Mouse (Mus musculus): Measurements from ENCODE around the gene Sh3gl1.
A peak's percentile ranks its signal among the peaks of the same experiment; 100 is the strongest.

The Sh3gl1 gene

GRCm38 (mm10) chr17:56040030-56040856 is 3.8 kb upstream of the Sh3gl1 start, which contains the start of gene Chaf1a:
Gene Chaf1a (plus strand): TSS chr17:56040439.
- peak; percentile 97 to 98 for DNase-seq (ENCODE audit: low spot score in 2 of 2)

- DNase-seq (ENCODE audit: low spot score in 2 of 2): no peak
Observed at GRCm38 (mm10) chr17:56039345-56039744, 2.9 kb upstream of the Sh3gl1 start.

- DNase-seq (ENCODE audit: low spot score in 2 of 2): no peak
Observed at GRCm38 (mm10) chr17:56038583-56039261, 2.3 kb upstream of the Sh3gl1 start.

GRCm38 (mm10) chr17:56036901-56037287 is 459 bp upstream of the Sh3gl1 start:
- no peak for DNase-seq (ENCODE audit: low spot score in 2 of 2)

- no peak for DNase-seq (ENCODE audit: low spot score in 2 of 2)
Observed at GRCm38 (mm10) chr17:56035216-56035615, 1.2 kb downstream of the Sh3gl1 start.

- DNase-seq (ENCODE audit: low spot score in 2 of 2): no peak
Observed at GRCm38 (mm10) chr17:56034726-56035100, 1.7 kb downstream of the Sh3gl1 start.

GRCm38 (mm10) chr17:56034040-56034725 is 2.3 kb downstream of the Sh3gl1 start:
- DNase-seq (ENCODE audit: low spot score in 2 of 2): no peak

GRCm38 (mm10) chr17:56032831-56033230 is 3.6 kb downstream of the Sh3gl1 start:
- no peak for DNase-seq (ENCODE audit: low spot score in 2 of 2)

GRCm38 (mm10) chr17:56032127-56032733 is 4.2 kb downstream of the Sh3gl1 start:
- no peak for DNase-seq (ENCODE audit: low spot score in 2 of 2)

- no peak for DNase-seq (ENCODE audit: low spot score in 2 of 2)
Observed at GRCm38 (mm10) chr17:56031431-56031830, 5.0 kb downstream of the Sh3gl1 start.

- DNase-seq (ENCODE audit: low spot score in 2 of 2): no peak
Observed at GRCm38 (mm10) chr17:56030919-56031318, 5.5 kb downstream of the Sh3gl1 start.

GRCm38 (mm10) chr17:56030238-56030870 is 6.1 kb downstream of the Sh3gl1 start:
- DNase-seq (ENCODE audit: low spot score in 2 of 2): no peak

- no peak for DNase-seq (ENCODE audit: low spot score in 2 of 2)
Observed at GRCm38 (mm10) chr17:56027801-56028441, 8.5 kb downstream of the Sh3gl1 start.

GRCm38 (mm10) chr17:56026881-56027280 is 9.6 kb downstream of the Sh3gl1 start:
- no peak for DNase-seq (ENCODE audit: low spot score in 2 of 2)

GRCm38 (mm10) chr17:56026303-56026702 is 10.1 kb downstream of the Sh3gl1 start:
- no peak for DNase-seq (ENCODE audit: low spot score in 2 of 2)

- no peak for DNase-seq (ENCODE audit: low spot score in 2 of 2)
Observed at GRCm38 (mm10) chr17:56024931-56025330, 11.5 kb downstream of the Sh3gl1 start.

- DNase-seq (ENCODE audit: low spot score in 2 of 2): no peak
Observed at GRCm38 (mm10) chr17:56024476-56024875, 12.0 kb downstream of the Sh3gl1 start.

- DNase-seq (ENCODE audit: low spot score in 2 of 2): no peak
Observed at GRCm38 (mm10) chr17:56023386-56023785, 13.0 kb downstream of the Sh3gl1 start.

GRCm38 (mm10) chr17:56022989-56023290 is 13.5 kb downstream of the Sh3gl1 start:
- no peak for DNase-seq (ENCODE audit: low spot score in 2 of 2)

- no peak for DNase-seq (ENCODE audit: low spot score in 2 of 2)
Observed at GRCm38 (mm10) chr17:56022131-56022988, 14.1 kb downstream of the Sh3gl1 start.
